Mouse (Mus musculus) adrenal gland, adult (tissue): ENCODE measurements around the gene Atp6v0b.

Experiments
- DNase-seq, 2 experiments: peaks; one replicate each; pipeline ENCODE4 v3.0.0; 2022 to 2023; ENCODE audit warnings: low spot score in 1 of 2; ENCODE audit not compliant: inconsistent age in 2 of 2

The Atp6v0b gene

DNA sequence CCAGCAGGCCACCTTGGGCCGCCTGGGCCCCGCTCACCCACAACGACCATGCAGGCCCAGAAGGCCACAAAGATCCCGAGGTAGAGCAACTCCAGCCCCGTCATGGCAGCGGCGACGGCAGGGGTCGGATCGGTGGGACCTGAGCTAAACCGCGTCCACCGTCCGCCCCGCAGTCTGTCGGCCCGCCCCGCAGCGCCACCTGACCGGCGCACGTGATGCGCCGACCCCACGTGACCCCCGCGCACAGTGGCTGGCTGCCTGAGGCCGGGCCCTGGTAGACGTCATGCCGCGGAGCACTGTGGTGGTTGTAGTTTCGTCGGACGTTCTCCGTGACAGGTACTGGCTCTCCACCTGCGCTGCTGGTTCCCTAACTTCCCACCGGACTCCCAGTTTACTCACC, at the start of gene Atp6v0b:
TSS of gene Atp6v0b (minus strand) at position 201 of the 400 bp plus-strand sequence.
- peak; percentile 95 to 97 for DNase-seq

DNA sequence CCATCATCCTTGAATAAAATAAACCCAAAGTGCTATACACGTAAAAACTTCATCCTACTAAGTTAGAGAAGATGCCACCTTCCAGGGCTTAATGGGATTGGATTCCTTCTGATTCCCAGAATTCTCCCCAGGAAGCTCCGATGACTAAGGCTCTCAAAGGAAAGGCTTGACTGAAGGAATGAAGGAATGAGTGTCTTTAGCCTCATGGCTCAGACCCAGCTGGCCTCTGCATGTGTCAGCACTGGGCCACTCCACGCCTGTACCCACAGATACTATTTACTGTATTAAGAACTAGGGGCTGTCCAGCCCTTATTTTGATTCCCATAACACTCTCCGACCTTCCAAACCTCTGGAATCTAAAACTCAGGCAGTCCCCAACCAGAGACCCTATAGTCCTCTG, 46.9 kb upstream of the Atp6v0b start:
- no peak for DNase-seq

DNA sequence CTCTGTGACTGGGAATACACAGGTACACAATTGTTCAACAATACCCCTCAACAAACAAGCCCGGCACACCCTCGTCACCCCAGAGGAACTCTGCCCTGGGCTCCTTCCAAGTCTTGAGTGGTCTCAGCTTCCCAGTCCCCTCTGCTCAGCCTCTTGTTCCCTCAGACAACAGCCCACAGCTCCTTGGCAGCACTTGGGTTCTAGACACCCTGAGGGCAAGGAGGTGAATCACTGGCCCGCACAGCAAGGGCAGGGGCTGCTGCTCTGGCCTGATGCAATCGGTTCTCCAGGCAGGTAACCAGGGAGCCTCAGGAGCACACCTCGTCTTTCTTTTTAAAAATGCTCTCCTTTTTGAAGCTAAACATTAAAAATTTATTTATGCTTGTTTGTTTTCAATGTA, 46.1 kb upstream of the Atp6v0b start:
- DNase-seq = no peak

DNA sequence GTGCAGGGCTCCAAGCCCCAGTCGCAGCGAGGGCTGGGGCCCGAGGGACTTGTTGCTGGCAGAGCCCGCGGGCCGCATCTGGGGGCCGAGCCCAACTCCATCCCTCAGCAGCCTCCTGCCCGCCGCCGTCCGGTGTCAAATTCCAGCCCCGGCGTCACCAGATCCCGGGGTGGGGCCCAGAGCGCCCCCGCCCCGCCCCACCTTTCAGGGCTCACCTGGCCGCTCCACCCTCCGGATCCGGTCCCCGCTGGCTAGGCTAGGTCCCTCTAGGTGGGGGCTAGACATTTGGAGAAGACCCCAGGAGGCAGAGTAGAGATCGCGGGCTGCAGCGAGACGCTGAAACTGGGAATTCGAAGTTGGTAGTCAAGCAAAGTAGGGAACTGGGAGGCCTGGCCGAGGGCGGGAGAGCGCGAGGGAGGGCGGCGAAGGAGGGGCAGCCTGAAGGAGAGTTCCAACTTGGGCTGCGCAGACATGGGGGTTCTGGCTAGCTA, 42.3 kb upstream of the Atp6v0b start, which contains the start of gene Artn:
TSS of gene Artn (minus strand) at position 373 of the 491 bp plus-strand sequence.
- DNase-seq = peak; percentile 38 to 62

DNA sequence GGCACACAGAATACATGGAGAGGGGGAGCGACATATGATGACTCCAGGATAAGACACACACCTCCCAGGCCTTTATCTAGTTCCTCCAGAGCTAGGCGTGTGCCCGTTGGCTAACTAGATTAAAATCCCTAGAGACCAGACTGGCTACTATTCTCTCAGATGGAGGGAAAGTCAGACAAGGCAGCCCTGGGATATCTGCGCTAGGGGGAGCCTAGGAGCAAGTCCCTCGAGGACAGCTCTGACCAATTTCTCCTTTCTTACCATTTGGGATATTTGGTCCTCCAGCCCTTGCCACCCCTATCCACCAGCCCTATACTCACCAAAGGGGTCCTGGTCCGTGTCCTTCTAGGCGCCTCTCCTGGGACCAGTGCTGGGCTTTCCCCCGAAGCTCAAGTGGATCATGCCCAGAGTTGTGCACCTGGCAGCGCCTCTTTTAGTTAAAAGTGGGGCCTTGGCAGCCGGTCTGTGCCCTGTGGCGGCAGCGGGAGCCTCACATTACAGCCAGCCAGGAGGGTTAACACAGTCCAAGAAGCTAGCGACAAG, 41.6 kb upstream of the Atp6v0b start:
- DNase-seq = peak; percentile 65 to 88

DNA sequence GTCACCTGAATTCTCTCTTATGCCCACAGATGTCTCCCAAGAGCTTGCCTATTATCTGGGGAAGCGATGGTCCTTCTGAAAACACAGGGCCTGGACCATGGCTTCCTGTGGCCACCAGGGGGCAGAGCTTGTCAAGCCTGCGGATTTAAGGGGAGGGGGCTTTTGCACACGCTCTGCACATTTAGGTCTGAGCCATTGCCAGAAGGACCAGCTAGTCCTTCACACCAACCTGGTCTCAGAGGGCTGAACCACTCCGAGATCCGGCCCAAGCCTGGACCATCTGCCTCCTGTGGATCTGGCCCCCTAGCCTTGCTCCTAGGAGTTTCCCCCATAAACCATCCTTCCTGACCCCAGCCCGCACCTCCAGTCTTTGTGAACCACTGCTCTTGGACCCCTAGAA, 41.1 kb upstream of the Atp6v0b start:
- peak in 1 of 2 experiments; percentile 54 for DNase-seq

DNA sequence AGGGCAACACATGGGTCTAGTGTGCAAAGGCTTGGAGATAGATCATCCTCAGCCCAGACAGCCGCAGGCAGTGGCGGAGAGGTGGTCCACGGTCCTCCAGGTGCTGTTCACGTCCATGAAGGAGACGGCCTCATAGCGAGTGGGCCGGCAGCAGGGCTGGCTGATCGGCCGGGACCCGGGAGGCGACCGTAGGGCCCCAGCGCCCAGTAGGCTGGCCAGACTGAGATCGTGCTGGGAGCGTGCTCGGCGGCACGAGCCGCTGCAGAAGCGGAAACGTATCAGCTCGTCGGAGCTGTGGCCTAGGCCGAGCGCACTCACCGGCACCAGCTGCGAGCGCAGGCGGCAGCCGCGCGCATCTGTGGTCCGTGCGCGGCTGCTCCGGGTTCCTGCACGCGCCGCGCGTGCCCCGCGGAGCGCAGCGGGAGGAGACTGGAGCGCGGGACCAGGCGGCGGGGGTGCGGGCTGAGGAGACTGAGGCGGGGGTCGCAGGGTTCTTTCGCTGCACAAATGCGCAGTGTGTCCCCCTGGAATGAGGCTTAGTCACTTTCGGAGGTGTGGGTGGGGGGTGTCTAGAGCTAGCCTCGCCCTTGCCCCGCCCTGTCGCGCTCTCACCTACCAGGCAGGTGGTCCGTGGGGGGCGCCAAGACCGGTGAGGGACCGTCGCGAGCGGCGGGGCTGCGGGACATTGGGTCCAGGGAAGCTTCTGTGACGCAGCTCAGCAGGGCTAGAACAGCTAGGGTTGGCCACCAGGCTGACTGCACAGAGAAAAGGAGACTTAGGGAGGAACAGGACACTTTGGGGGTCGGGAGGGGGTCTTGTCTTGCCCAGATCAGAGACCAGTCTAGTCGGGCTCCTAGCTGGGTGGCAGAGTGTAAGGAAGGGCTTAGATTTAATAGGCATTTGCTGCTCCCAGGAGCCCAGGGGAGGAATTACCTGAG, 39.7 kb upstream of the Atp6v0b start:
- DNase-seq = peak; percentile 48 to 69

GRCm38 (mm10) chr4:117924916-117925315, 37.8 kb upstream of the Atp6v0b start:
- no peak for DNase-seq

- DNase-seq = no peak
These were observed 36.3 kb upstream of the Atp6v0b start for GRCm38 (mm10) chr4:117923450-117923849.

- DNase-seq = no peak
These were observed 34.2 kb upstream of the Atp6v0b start for GRCm38 (mm10) chr4:117921358-117921757.

GRCm38 (mm10) chr4:117918762-117919161, 31.6 kb upstream of the Atp6v0b start:
- DNase-seq = no peak

GRCm38 (mm10) chr4:117918261-117918660, 31.1 kb upstream of the Atp6v0b start:
- DNase-seq = no peak

DNA sequence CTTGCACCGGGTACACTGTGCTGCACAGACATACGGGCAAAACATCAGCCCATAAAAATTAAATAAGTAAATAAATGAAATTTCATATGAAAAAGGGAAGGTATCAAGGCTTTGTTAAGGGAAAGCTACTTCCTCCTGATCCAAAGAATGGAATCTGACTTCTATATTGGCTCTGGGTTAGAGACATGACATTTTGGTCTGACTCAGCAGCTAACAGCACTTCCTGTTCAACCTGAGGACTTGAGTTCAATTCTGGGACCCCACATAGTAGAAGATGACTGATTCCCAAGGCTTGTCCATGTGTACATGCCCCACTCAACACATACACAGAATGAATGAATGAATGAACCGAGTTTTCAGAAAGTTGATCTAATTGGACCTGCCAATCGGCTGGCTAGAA, 30.7 kb upstream of the Atp6v0b start:
- no peak for DNase-seq

DNA sequence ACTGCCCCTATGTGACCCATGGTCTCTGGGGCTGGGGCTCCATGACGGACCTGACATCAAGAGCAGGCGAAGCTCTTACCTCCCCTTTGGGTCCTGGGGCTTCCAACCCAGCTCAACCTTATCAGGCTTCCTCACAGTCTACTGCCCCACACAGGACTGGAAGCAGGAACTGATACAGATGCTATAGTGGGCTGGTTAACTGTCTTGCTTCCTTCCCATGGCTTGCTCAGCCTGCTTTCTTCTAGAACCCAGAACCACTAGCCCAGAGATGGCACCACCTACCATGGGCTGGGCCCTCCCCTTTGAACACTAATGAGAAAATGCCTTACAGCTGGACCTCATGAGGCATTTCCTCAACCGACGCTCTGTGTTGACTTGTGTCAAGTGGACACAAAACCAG, 30.3 kb upstream of the Atp6v0b start:
- DNase-seq = no peak

DNA sequence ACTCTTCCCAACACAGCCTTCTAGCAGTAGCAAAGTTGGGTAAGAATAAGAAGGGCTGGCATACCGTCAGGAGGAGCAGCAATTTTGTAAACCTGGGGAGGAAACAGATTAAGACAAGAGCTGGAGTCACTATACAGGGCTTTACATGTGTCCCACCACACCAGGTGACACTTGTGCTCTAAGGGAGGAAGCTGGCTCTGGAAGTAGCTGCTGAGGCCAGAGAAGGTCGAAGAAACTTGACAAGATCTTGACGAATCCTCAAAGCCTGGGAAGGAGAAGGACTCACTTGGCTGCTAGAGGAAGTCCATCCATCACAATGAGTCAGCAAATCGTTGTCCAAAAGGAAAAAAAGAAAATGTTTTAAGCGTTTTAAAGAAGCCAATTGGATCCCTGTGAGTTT, 29.3 kb upstream of the Atp6v0b start:
- no peak for DNase-seq

GRCm38 (mm10) chr4:117915489-117916105, 28.5 kb upstream of the Atp6v0b start:
- DNase-seq = no peak

GRCm38 (mm10) chr4:117914591-117915442, 27.7 kb upstream of the Atp6v0b start, which contains the start of gene Ipo13:
TSS of gene Ipo13 (minus strand) at chr4:117914999.
- DNase-seq = peak; percentile 94 to 99

- DNase-seq = no peak
These were observed 26.9 kb upstream of the Atp6v0b start for GRCm38 (mm10) chr4:117914031-117914430.

DNA sequence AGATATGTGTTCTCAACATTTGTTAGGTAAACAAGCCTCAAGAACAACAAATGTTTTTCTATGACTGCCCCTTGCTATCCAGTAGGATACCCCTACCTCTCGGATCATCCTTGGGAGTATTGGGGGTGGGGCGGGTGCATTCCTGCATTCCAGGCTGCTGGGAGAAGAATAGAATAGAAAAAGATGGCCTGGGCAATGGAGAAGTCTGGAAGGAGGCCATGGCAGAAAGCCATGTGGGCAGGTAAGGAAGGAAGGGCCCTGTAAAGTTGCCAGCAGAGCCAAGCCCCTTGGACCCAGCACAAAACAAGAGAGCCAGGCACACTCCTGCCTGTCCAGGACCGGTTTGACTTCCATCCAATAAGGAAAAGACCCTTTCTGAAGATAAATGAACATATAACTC, 26.3 kb upstream of the Atp6v0b start:
- no peak for DNase-seq

- DNase-seq = no peak
These were observed 25.6 kb upstream of the Atp6v0b start for GRCm38 (mm10) chr4:117912685-117913273.
